Mouse (Mus musculus) stomach, embryonic 15.5 days (tissue): ENCODE data around the gene Abat. TPM values are rescaled to one million over a fixed set of nuclear protein-coding genes. Genes with fewer than 3 reads are reported as not detected.
A peak's percentile ranks its signal among the peaks of the same experiment; 100 is the strongest.

Source experiments
- ATAC-seq: fragments of 200-750 bp; cut with Nextera tagmentation; 2 replicates; pipeline ENCODE4 v1.8.0; 2017; ENCODE audit warnings: low read depth, moderate number of reproducible peaks, moderate TSS enrichment; ENCODE audit not compliant: insufficient read depth, low FRiP score
- H3K27ac ChIP-seq: fragments of 300-500 bp; sonication (generic); 2 replicates; pipeline ENCODE4 v1.5.1; 2015; ENCODE audit warnings: mild to moderate bottlenecking, inconsistent platforms
- H3K27me3 ChIP-seq: fragments of 300-500 bp; sonication (generic); replicated peaks from 2 replicates; pipeline ENCODE4 v1.6.1; 2015; ENCODE audit warnings: inconsistent platforms
- H3K36me3 ChIP-seq: fragments of 300-500 bp; sonication (generic); 2 replicates; pipeline ENCODE4 v1.6.1; 2015; ENCODE audit warnings: inconsistent platforms
- H3K4me1 ChIP-seq: fragments of 300-500 bp; sonication (generic); 2 replicates; pipeline ENCODE4 v1.6.1; 2015; ENCODE audit warnings: inconsistent platforms
- H3K4me2 ChIP-seq: fragments of 300-500 bp; sonication (generic); 2 replicates; pipeline ENCODE4 v1.6.1; 2015; ENCODE audit warnings: mild to moderate bottlenecking, inconsistent platforms
- H3K4me3 ChIP-seq: fragments of 300-500 bp; sonication (generic); replicated peaks from 2 replicates; pipeline ENCODE4 v1.5.1; 2015; ENCODE audit warnings: inconsistent platforms
- H3K9ac ChIP-seq: fragments of 300-500 bp; sonication (generic); 2 replicates; pipeline ENCODE4 v1.6.1; 2015; ENCODE audit warnings: inconsistent platforms
- H3K9me3 ChIP-seq: fragments of 300-500 bp; sonication (generic); 2 replicates; pipeline ENCODE4 v1.6.1; 2016; ENCODE audit warnings: inconsistent platforms
- WGBS: fragments of 180-500 bp; shearing (Covaris S2); methylation state at CpG from one replicate; pipeline ENCODE4 v1.1.7; 2015; 5-methylcytosine and 5-hydroxymethylcytosine counted together
- microRNA-seq: library from miRNA; unstranded; fragments of <30 nt; microRNA quantifications from one replicate; pipeline ENCODE4, GENCODE M21; 2016
- polyA plus RNA-seq: library from polyadenylated mRNA; unstranded; fragments of >200 nt; fragmentation: Nextera tagmentation; extraction: Ambion mirVana; gene quantifications from 2 replicates; pipeline ENCODE4 v1.2.1, GENCODE M21; 2015

Abat gene
- polyA plus RNA-seq, 1 experiment from 2014 or later, result 32.1 TPM

DNA sequence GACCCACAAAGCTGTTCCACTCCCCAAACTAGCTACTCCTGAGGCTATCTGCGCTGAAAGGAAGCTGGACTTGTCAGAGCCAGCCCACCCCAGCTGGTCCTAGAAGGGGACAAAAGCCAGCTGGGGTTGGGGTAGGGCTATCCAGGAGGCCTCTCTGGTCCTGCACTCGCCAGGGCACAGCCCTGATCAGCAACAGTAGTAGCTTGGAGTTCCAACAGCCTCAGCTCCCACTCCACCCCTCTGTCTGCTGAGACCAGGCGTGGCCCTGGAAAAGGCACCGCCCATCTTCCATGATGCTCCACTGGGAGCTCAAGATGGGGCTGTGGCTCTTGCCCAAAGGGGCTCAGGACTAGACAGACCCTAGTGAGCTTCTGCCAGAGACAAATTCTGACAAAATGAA, 154.6 kb downstream of the Abat start:
- H3K9ac ChIP-seq, result no peak overlapping the region
- H3K4me3 ChIP-seq, result no peak overlapping the region
- no peak for ATAC-seq
- WGBS, result 64% methylated on average over 4 of the region's 4 CpGs
- H3K36me3 ChIP-seq, result no peaks in the 10 kb centered on the region
- peaks cover 45% of the 10 kb centered on the region for H3K4me1 ChIP-seq
- H3K9me3 ChIP-seq, result no peaks in the 10 kb centered on the region
- no peak overlapping the region for H3K27ac ChIP-seq
- H3K4me2 ChIP-seq, result no peak overlapping the region
- H3K27me3 ChIP-seq, result no peaks in the 10 kb centered on the region

DNA sequence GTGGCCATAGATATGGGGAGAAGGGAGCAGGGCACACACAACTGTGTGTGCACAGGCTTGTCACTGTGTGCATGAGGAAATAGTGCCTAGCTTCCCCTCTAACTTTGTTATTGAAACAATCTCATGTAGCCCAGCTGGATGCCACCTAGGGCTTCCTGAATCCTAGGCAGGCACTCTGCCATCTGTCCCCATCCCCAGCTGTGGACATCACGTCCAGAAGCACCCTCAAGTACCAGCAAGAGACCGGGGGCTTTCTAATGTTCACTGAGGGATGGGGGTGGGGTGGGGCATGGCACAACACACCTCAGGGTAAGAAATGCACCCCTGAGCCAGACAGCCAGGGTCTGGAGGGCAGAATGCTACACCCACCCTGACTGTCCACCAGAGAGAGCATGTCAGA, 155.2 kb downstream of the Abat start:
- H3K9ac ChIP-seq, result no peak overlapping the region
- ATAC-seq, result no peak
- H3K4me1 ChIP-seq, result peaks cover 45% of the 10 kb centered on the region

DNA sequence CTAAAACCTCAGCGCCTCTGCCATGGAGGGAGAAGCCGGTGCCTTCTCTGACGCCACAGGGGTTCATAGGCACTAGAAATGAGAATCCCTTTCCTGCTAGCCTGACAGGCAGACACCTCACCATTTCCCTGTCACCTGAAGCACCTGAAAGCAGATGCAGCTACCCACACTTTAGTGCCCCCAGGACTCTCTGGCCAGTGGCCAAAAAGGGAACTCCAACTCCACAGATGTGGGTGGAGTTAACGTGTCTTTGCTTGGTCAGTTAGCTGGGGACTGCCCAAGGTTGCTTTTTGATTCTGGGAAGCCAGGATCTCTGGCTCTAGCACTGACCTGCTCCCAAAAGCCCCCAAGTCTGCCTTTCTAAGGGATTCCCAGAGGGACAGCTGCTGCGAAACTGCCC, 156.2 kb downstream of the Abat start:
- no peak overlapping the region for H3K9ac ChIP-seq
- H3K4me1 ChIP-seq, result peaks cover 45% of the 10 kb centered on the region
- H3K36me3 ChIP-seq, result no peaks in the 10 kb centered on the region
- 63% methylated on average over 5 of the region's 5 CpGs for WGBS
- H3K9me3 ChIP-seq, result no peaks in the 10 kb centered on the region
- 0 out of 2 replicates have a peak overlapping the region, but pooled peaks have one; percentile 32 for H3K27ac ChIP-seq
- H3K27me3 ChIP-seq, result no peaks in the 10 kb centered on the region
- peak overlapping the region; percentile 78; the same call in 1 of the 2 replicates for H3K4me3 ChIP-seq
- H3K4me2 ChIP-seq, result peak overlapping the region; percentile 81
- ATAC-seq, result no peak

More for the DNA sequence above, 155.2 kb downstream of the Abat start:
- Histone ChIP-seq H3K36me3 (no peaks in the 10 kb centered on the region), H3K4me3 (no peak overlapping the region), H3K9me3 (no peaks in the 10 kb centered on the region), H3K27me3 (no peaks in the 10 kb centered on the region), H3K27ac (no peak overlapping the region), H3K4me2 (no peak overlapping the region)
- 88% methylated on average over 2 of the region's 2 CpGs for WGBS

DNA sequence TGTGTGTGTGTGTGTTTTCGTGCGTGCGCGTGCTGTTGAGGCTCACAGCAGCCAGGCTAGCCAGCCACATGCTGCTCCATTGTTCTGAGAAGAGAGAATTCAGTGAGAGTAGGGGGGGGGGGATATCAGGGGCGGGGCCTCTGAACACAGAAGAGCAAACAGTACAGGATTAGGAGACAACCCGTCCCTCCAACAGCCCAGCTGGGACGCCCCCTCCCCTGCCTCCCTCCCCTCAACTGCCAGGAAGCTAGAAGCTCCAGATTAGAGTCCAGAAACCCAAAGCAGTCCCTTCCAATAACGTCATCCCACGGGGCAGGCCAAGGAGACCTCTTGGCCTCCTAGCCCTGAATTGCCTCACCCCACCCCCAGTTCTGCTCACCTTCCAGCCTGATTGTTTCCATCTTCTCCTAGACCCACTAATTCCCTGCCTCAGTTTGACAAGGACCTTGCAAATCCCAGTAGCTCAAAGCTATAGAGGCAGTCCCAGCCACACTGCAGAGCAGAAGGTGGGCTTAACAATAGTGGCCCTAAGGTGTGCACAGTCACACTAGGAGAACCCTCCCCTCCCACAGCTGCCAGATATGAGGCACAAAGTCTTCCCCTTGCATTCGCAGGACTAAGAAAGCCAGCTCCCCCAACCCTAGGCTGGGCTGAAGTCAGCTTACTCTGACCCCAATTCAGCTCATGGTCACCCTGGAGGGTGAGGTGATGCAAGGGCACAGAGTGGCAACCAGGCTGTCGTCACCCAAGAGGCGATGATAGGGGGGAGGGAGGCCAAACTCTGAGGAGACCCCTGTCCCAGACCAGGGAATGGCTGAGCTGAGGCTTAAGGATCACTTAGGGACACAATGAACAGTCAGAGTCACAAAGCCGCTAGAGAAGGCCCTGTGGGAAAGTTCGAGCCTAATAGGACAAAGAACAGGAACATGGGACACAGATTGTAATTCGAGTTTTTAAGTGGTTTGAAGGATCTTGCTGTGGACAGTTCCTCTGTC, 157.1 kb downstream of the Abat start:
- Histone ChIP-seq H3K27ac (peak overlapping the region; percentile 92; the same call in 1 of the 2 replicates), H3K27me3 (no peaks in the 10 kb centered on the region), H3K36me3 (no peaks in the 10 kb centered on the region), H3K4me2 (peak overlapping the region; percentile 81), H3K9ac (no peak overlapping the region), H3K4me1 (peaks cover 45% of the 10 kb centered on the region), H3K9me3 (no peaks in the 10 kb centered on the region), H3K4me3 (peak overlapping the region; percentile 78)
- ATAC-seq, result no peak
- 13% methylated on average over 14 of the region's 15 CpGs for WGBS

Small RNAs within 50 kb of the gene (microRNA-seq; reads per million reads assigned to microRNA genes)
- not detected for gene Gm22137

Other genes starting within 250 kb of the Abat start
- 0.15 TPM in 1 of 2 replicates, not detected in the other for gene Tmem114, start 88.3 kb upstream of the Abat start, polyA plus RNA-seq
- gene Mettl22, start 42.6 kb upstream of the Abat start, polyA plus RNA-seq, result 14.0 and 14.7 TPM in 2 replicates
- gene Pmm2, start 124.2 kb downstream of the Abat start, polyA plus RNA-seq, result 67.6 and 69.2 TPM in 2 replicates
- 18.8 and 20.1 TPM in 2 replicates for gene Tmem186, start 124.3 kb downstream of the Abat start, polyA plus RNA-seq
- gene Carhsp1, start 158.7 kb downstream of the Abat start, polyA plus RNA-seq, result 82.3 and 92.6 TPM in 2 replicates
- gene Gm5767, start 167.3 kb downstream of the Abat start, polyA plus RNA-seq, result not detected in 2 replicates